Mouse (Mus musculus) neural tube, embryonic 12.5 days (tissue): ENCODE measurements at regions not wholly inside any gene's neighbourhood (a gene's known extent, or its start where the extent isn't known, plus 50 kb on each side); places are given as distances from the start of the nearest gene placed in this dataset. TPM values are rescaled to one million over a fixed set of nuclear protein-coding genes. Genes with fewer than 3 reads are reported as not detected.
A peak's percentile ranks its signal among the peaks of the same experiment; 100 is the strongest.

ENCODE experiments used
- ATAC-seq: fragments of 200-750 bp; cut with Nextera tagmentation; 2 replicates; pipeline ENCODE4 v1.8.0; 2017; ENCODE audit warnings: low read depth, mild to moderate bottlenecking, moderate TSS enrichment, moderate library complexity; ENCODE audit not compliant: low FRiP score
- H3K27ac ChIP-seq: fragments of 300-500 bp; sonication (generic); 2 replicates; pipeline ENCODE4 v1.5.1; 2016
- H3K27me3 ChIP-seq: fragments of 300-500 bp; sonication (generic); replicated peaks from 2 replicates; pipeline ENCODE4 v1.6.1; 2016; ENCODE audit warnings: mild to moderate bottlenecking
- H3K36me3 ChIP-seq: fragments of 300-500 bp; sonication (generic); 2 replicates; pipeline ENCODE4 v1.6.1; 2016; ENCODE audit warnings: mild to moderate bottlenecking
- H3K4me1 ChIP-seq: fragments of 300-500 bp; sonication (generic); 2 replicates; pipeline ENCODE4 v1.6.1; 2016
- H3K4me2 ChIP-seq: fragments of 300-500 bp; sonication (generic); replicated peaks from 2 replicates; pipeline ENCODE4 v1.6.1; 2016; ENCODE audit warnings: mild to moderate bottlenecking
- H3K4me3 ChIP-seq: fragments of 300-500 bp; sonication (generic); 2 replicates; pipeline ENCODE4 v1.5.1; 2016
- H3K9ac ChIP-seq: fragments of 300-500 bp; sonication (generic); 2 replicates; pipeline ENCODE4 v1.6.1; 2016; ENCODE audit warnings: mild to moderate bottlenecking
- H3K9me3 ChIP-seq: fragments of 300-500 bp; sonication (generic); 2 replicates; pipeline ENCODE4 v1.6.1; 2016; ENCODE audit warnings: mild to moderate bottlenecking
- WGBS: fragments of 180-500 bp; shearing (Covaris S2); methylation state at CpG from one replicate; pipeline ENCODE4 v1.1.7; 2016; 5-methylcytosine and 5-hydroxymethylcytosine counted together
- microRNA-seq: library from miRNA; unstranded; fragments of <30 nt; microRNA quantifications from one replicate; pipeline ENCODE4, GENCODE M21; 2017

- no peaks in the 10 kb centered on the region for H3K9me3 ChIP-seq
- no peak overlapping the region for H3K4me3 ChIP-seq
- no peaks in the 10 kb centered on the region for H3K4me1 ChIP-seq
- H3K27me3 ChIP-seq: no peaks in the 10 kb centered on the region
- no peaks in the 10 kb centered on the region for H3K36me3 ChIP-seq
- H3K4me2 ChIP-seq: no peak overlapping the region
- no peak for ATAC-seq
- no peak overlapping the region for H3K27ac ChIP-seq
- H3K9ac ChIP-seq: no peak overlapping the region
- 73% methylated on average over 3 of the region's 3 CpGs for WGBS
Observed at GRCm38 (mm10) chr12:37047191-37047590, 61.1 kb upstream of the Meox2 start.

- no peaks in the 10 kb centered on the region for H3K9me3 ChIP-seq
- no peak overlapping the region for H3K4me2 ChIP-seq
- 52% methylated on average over 1 of the region's 1 CpGs for WGBS
- no peak overlapping the region for H3K27ac ChIP-seq
- no peaks in the 10 kb centered on the region for H3K36me3 ChIP-seq
- no peaks in the 10 kb centered on the region for H3K4me1 ChIP-seq
- H3K4me3 ChIP-seq: no peak overlapping the region
- H3K9ac ChIP-seq: no peak overlapping the region
- no peak for ATAC-seq
- H3K27me3 ChIP-seq: no peaks in the 10 kb centered on the region
Observed at GRCm38 (mm10) chr12:37050596-37050995, 57.7 kb upstream of the Meox2 start.

- Histone ChIP-seq H3K4me2 (no peak overlapping the region), H3K4me3 (no peak overlapping the region), H3K9ac (no peak overlapping the region), H3K36me3 (no peaks in the 10 kb centered on the region), H3K9me3 (no peaks in the 10 kb centered on the region), H3K27ac (no peak overlapping the region), H3K27me3 (no peaks in the 10 kb centered on the region), H3K4me1 (no peaks in the 10 kb centered on the region)
- WGBS: 86% methylated on average over 3 of the region's 3 CpGs
- ATAC-seq: no peak
Observed at GRCm38 (mm10) chr12:37057411-37057810, 50.9 kb upstream of the Meox2 start.

Small RNA genes lying in the stretch of these regions (microRNA-seq; reads per million reads assigned to microRNA genes)
- gene Gm44326: not detected
- gene Mir5099: 93.7 reads per million, percentile 50 among the genes with 10 or more reads in this experiment
